Mouse (Mus musculus) frontal cortex, postnatal 25 days (tissue): Measurements from ENCODE around the gene Sema3a.

Source experiments
- DNase-seq, 2 experiments: peaks; one replicate each; pipeline ENCODE4 v3.0.0; 2022; ENCODE audit warnings: low spot score in 2 of 2

The Sema3a gene

GRCm38 (mm10) chr5:13320138-13320537 is 194.9 kb downstream of the Sema3a start:
- no peak for DNase-seq

- no peak for DNase-seq
These were observed 202.1 kb downstream of the Sema3a start for GRCm38 (mm10) chr5:13327281-13327680.

- DNase-seq, result no peak
These were observed 206.2 kb downstream of the Sema3a start for GRCm38 (mm10) chr5:13331412-13331811.

- no peak for DNase-seq
These were observed 212.5 kb downstream of the Sema3a start for GRCm38 (mm10) chr5:13337665-13338064.

GRCm38 (mm10) chr5:13347068-13347467 is 221.9 kb downstream of the Sema3a start:
- DNase-seq, result no peak

GRCm38 (mm10) chr5:13351611-13352010 is 226.4 kb downstream of the Sema3a start:
- DNase-seq, result no peak

- DNase-seq, result no peak
These were observed 227.8 kb downstream of the Sema3a start for GRCm38 (mm10) chr5:13352995-13353394.

- DNase-seq, result no peak
These were observed 228.3 kb downstream of the Sema3a start for GRCm38 (mm10) chr5:13353539-13353938.

- no peak for DNase-seq
These were observed 229.7 kb downstream of the Sema3a start for GRCm38 (mm10) chr5:13354913-13355312.

- no peak for DNase-seq
These were observed 233.6 kb downstream of the Sema3a start for GRCm38 (mm10) chr5:13358770-13359169.

- no peak for DNase-seq
These were observed 235.5 kb downstream of the Sema3a start for GRCm38 (mm10) chr5:13360711-13361110.

GRCm38 (mm10) chr5:13365108-13365507 is 239.9 kb downstream of the Sema3a start:
- DNase-seq, result no peak

- DNase-seq, result no peak
These were observed 254.0 kb downstream of the Sema3a start for GRCm38 (mm10) chr5:13379223-13379622.

- DNase-seq, result no peak
These were observed 258.8 kb downstream of the Sema3a start for GRCm38 (mm10) chr5:13384047-13384446.

- no peak for DNase-seq
These were observed 259.5 kb downstream of the Sema3a start for GRCm38 (mm10) chr5:13384714-13385113.

- DNase-seq, result no peak
These were observed 261.4 kb downstream of the Sema3a start for GRCm38 (mm10) chr5:13386603-13387002.

- no peak for DNase-seq
These were observed 262.5 kb downstream of the Sema3a start for GRCm38 (mm10) chr5:13387679-13388078.

GRCm38 (mm10) chr5:13389995-13390394 is 264.8 kb downstream of the Sema3a start:
- DNase-seq, result no peak

- no peak for DNase-seq
These were observed 280.2 kb downstream of the Sema3a start for GRCm38 (mm10) chr5:13405432-13405831.

- DNase-seq, result no peak
These were observed 280.9 kb downstream of the Sema3a start for GRCm38 (mm10) chr5:13406131-13406530.

GRCm38 (mm10) chr5:13411920-13412319 is 286.7 kb downstream of the Sema3a start:
- no peak for DNase-seq

- DNase-seq, result no peak
These were observed 288.8 kb downstream of the Sema3a start for GRCm38 (mm10) chr5:13413915-13414525.

- DNase-seq, result no peak
These were observed 291.9 kb downstream of the Sema3a start for GRCm38 (mm10) chr5:13416960-13417710.
